Mouse (Mus musculus): Measurements from ENCODE around the gene Tsku. TPM values are rescaled to one million over a fixed set of nuclear protein-coding genes. Genes with fewer than 3 reads are reported as not detected.

Tsku gene
- polyA plus RNA-seq, 1 experiment from 2014 or later, result 11.3 TPM

DNA sequence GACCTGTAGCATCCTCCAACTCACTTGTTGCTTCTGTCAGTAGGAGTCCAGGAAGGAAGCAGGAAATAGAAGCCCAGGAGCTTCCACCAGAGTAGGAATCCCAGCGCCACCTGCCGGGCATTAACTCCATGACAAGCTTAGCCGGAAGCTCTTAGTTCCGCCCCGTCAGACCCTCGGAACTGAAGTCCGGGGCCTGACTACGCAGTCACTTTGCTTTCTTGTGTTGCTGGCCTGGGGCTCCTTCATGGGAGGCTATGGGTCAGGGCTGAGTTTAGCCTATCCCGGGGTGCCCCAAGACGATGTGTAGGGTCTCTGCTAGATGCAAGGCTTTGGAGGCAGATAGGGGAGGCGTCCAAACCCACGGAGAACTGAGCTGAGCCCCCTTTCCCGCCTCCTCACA is 19.7 kb downstream of the Tsku start:
- no peaks in the 10 kb centered on the region for H3K4me1 ChIP-seq (ENCODE audit: control insufficient read depth, insufficient read depth, low read length)
- H3K4me2 ChIP-seq (ENCODE audit: low read depth), result peak overlapping the region; percentile 39
- no peaks in the 10 kb centered on the region for H3K36me3 ChIP-seq (ENCODE audit: control insufficient read depth, insufficient read depth, low read length)
- no peaks in the 10 kb centered on the region for H3K27me3 ChIP-seq (ENCODE audit: control insufficient read depth, insufficient read depth, low read length)
- ATAC-seq (ENCODE audit: insufficient read depth, low FRiP score, low TSS enrichment), result peak; percentile 58
- H3K4me3 ChIP-seq (ENCODE audit: low read depth, low read length), result peak overlapping the region; percentile 7; the same call in 1 of the 2 replicates
- no peaks in the 10 kb centered on the region for H3K9me3 ChIP-seq (ENCODE audit: control insufficient read depth, low read length)
- peak overlapping the region; percentile 5; the same call in 1 of the 2 replicates for H3K9ac ChIP-seq (ENCODE audit: low read length)
- WGBS, result 3% methylated on average over 13 of the region's 13 CpGs
- no peak overlapping the region for H3K27ac ChIP-seq (ENCODE audit: low read depth, low read length)
- peak; percentile 91 for DNase-seq (ENCODE audit: low spot score)

DNA sequence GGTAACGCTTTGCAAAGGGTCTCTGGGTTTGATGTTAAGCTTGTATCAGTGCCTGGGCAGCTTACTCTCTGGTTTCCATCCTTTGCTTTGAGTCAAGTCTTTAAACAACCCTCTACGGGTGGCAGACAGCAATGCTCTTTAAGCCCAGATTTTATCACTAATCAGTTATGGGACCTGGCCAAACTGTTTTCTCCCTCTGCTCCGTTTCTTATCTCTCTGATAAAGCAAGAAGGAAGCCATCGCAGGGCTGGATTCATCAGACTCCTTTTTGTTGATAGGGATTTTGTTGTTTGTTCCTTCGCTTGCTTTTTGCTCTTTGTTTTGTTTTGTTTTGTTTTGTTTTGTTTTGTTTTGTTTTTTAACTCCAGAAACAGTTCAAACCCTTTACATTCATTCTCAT is 20.8 kb downstream of the Tsku start:
- Histone ChIP-seq H3K9ac (ENCODE audit: low read length) (no peak overlapping the region), H3K9me3 (ENCODE audit: control insufficient read depth, low read length) (no peaks in the 10 kb centered on the region), H3K36me3 (ENCODE audit: control insufficient read depth, insufficient read depth, low read length) (no peaks in the 10 kb centered on the region), H3K27me3 (ENCODE audit: control insufficient read depth, insufficient read depth, low read length) (no peaks in the 10 kb centered on the region), H3K27ac (ENCODE audit: low read depth, low read length) (no peak overlapping the region), H3K4me3 (ENCODE audit: low read depth, low read length) (no peak overlapping the region), H3K4me2 (ENCODE audit: low read depth) (no peak overlapping the region), H3K4me1 (ENCODE audit: control insufficient read depth, insufficient read depth, low read length) (no peaks in the 10 kb centered on the region)
- ATAC-seq (ENCODE audit: insufficient read depth, low FRiP score, low TSS enrichment) (no peak), DNase-seq (ENCODE audit: low spot score) (no peak)
- 84% methylated on average over 5 of the region's 5 CpGs for WGBS

DNA sequence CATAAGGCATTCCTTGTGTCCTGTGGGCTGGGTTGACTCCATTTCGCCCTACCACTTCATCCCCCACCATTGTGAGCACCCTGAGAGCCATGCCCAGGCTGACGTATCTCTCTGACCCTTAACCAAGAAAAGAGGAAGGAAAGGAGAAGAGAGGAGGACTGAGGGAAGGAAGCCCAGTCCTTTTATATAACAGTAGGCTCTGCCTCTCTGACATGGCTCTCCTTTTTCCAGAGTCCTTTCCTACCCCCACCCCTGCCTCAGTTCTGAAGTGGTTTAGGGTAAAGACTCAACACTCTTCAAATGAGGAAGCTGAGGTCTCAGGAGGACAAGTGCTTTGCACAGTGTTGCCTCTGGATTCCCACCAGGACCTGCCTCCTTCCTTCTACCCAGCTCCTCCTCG is 27.1 kb downstream of the Tsku start:
- Histone ChIP-seq H3K4me2 (ENCODE audit: low read depth) (no peak overlapping the region), H3K9me3 (ENCODE audit: control insufficient read depth, low read length) (no peaks in the 10 kb centered on the region), H3K9ac (ENCODE audit: low read length) (no peak overlapping the region), H3K27ac (ENCODE audit: low read depth, low read length) (no peak overlapping the region), H3K36me3 (ENCODE audit: control insufficient read depth, insufficient read depth, low read length) (no peaks in the 10 kb centered on the region), H3K4me1 (ENCODE audit: control insufficient read depth, insufficient read depth, low read length) (no peaks in the 10 kb centered on the region), H3K27me3 (ENCODE audit: control insufficient read depth, insufficient read depth, low read length) (no peaks in the 10 kb centered on the region), H3K4me3 (ENCODE audit: low read depth, low read length) (no peak overlapping the region)
- 79% methylated on average over 3 of the region's 3 CpGs for WGBS
- DNase-seq (ENCODE audit: low spot score) (no peak), ATAC-seq (ENCODE audit: insufficient read depth, low FRiP score, low TSS enrichment) (no peak)

DNA sequence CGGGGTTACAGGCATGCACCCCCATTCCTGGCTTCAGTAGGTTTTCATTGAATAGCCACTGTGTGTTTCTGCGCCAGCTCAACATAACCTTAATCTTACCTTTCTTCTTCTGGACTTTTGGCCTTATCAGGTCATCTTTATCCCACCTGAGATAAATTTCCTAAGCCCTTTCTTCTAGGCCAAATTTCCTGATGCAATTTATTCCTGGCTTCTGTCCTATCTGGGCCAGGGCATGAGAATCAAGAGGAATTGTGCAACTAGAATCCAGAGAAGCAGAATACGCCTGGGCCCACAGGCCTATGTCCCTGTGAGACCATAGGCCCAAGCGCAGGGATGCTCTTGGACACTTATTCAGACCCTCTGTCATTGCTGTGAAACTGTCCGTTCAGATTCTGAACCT is 27.6 kb downstream of the Tsku start:
- no peak for ATAC-seq (ENCODE audit: insufficient read depth, low FRiP score, low TSS enrichment)
- H3K4me1 ChIP-seq (ENCODE audit: control insufficient read depth, insufficient read depth, low read length), result no peaks in the 10 kb centered on the region
- H3K9me3 ChIP-seq (ENCODE audit: control insufficient read depth, low read length), result no peaks in the 10 kb centered on the region
- no peak overlapping the region for H3K27ac ChIP-seq (ENCODE audit: low read depth, low read length)
- H3K9ac ChIP-seq (ENCODE audit: low read length), result no peak overlapping the region
- no peak overlapping the region for H3K4me2 ChIP-seq (ENCODE audit: low read depth)
- no peaks in the 10 kb centered on the region for H3K36me3 ChIP-seq (ENCODE audit: control insufficient read depth, insufficient read depth, low read length)
- WGBS, result 91% methylated on average over 5 of the region's 5 CpGs
- no peaks in the 10 kb centered on the region for H3K27me3 ChIP-seq (ENCODE audit: control insufficient read depth, insufficient read depth, low read length)
- no peak for DNase-seq (ENCODE audit: low spot score)
- no peak overlapping the region for H3K4me3 ChIP-seq (ENCODE audit: low read depth, low read length)

DNA sequence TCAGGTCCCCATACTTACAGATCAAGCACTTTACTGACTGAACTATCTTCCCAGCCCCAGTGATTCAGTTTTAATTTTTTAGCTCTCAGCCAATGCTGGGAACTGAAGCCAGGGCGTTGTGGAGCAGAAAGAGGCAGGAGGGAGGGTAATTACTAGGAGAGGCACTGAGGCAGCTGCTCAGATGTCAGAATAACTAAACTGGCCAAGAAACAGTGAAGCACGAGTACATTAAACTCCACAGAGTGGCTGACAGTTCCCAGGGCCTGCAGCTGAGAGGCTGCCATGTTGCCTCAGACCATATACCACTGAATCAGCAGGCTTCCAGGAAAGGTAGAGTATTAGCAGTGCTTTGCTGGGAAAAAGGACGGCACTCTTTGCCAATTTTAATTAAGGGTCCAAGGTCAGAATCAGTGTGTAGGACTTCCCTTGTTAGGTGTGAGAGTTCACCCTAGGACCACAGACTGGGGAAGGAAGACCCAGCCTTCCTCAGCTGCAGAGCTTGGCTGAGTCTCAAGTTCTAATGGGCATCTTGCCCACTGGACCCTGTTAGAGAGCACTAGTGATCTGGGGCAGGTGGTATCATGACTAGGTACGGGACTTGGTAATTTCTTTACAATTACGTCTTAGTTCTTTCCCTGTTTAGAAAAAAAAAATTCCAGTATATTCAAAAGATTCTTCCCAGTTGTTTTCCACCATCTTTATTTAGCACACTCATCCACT is 28.3 kb downstream of the Tsku start:
- 76% methylated on average over 5 of the region's 5 CpGs for WGBS
- Histone ChIP-seq H3K27me3 (ENCODE audit: control insufficient read depth, insufficient read depth, low read length) (no peaks in the 10 kb centered on the region), H3K36me3 (ENCODE audit: control insufficient read depth, insufficient read depth, low read length) (no peaks in the 10 kb centered on the region), H3K9me3 (ENCODE audit: control insufficient read depth, low read length) (no peaks in the 10 kb centered on the region), H3K27ac (ENCODE audit: low read depth, low read length) (no peak overlapping the region), H3K9ac (ENCODE audit: low read length) (no peak overlapping the region), H3K4me2 (ENCODE audit: low read depth) (no peak overlapping the region), H3K4me1 (ENCODE audit: control insufficient read depth, insufficient read depth, low read length) (no peaks in the 10 kb centered on the region), H3K4me3 (ENCODE audit: low read depth, low read length) (no peak overlapping the region)
- ATAC-seq (ENCODE audit: insufficient read depth, low FRiP score, low TSS enrichment) (no peak), DNase-seq (ENCODE audit: low spot score) (no peak)

DNA sequence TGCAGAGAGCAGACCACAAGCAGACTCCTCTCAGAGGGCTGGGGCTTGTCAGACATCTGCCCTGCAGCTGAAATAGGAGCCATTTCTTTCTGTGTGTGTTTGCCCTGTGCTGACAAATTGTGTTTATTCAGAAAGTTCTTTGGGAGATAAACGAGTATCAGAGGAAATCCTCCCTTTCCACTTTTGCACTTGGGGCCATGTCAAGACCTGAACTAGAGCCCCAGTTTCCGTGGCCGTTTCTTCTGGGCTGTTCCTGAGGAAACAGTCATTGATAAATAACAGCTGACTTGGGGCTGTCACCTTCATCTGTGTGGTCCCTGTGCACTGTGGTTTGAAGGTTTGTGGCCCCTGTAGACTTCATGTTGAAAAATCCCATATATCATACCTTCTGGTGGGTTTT is 29.2 kb downstream of the Tsku start:
- H3K36me3 ChIP-seq (ENCODE audit: control insufficient read depth, insufficient read depth, low read length), result no peaks in the 10 kb centered on the region
- no peaks in the 10 kb centered on the region for H3K9me3 ChIP-seq (ENCODE audit: control insufficient read depth, low read length)
- ATAC-seq (ENCODE audit: insufficient read depth, low FRiP score, low TSS enrichment) (no peak), DNase-seq (ENCODE audit: low spot score) (no peak)
- no peaks in the 10 kb centered on the region for H3K4me1 ChIP-seq (ENCODE audit: control insufficient read depth, insufficient read depth, low read length)
- no peak overlapping the region for H3K4me3 ChIP-seq (ENCODE audit: low read depth, low read length)
- H3K27ac ChIP-seq (ENCODE audit: low read depth, low read length), result no peak overlapping the region
- H3K4me2 ChIP-seq (ENCODE audit: low read depth), result no peak overlapping the region
- no peak overlapping the region for H3K9ac ChIP-seq (ENCODE audit: low read length)
- 41% methylated on average over 3 of the region's 3 CpGs for WGBS
- no peaks in the 10 kb centered on the region for H3K27me3 ChIP-seq (ENCODE audit: control insufficient read depth, insufficient read depth, low read length)

DNA sequence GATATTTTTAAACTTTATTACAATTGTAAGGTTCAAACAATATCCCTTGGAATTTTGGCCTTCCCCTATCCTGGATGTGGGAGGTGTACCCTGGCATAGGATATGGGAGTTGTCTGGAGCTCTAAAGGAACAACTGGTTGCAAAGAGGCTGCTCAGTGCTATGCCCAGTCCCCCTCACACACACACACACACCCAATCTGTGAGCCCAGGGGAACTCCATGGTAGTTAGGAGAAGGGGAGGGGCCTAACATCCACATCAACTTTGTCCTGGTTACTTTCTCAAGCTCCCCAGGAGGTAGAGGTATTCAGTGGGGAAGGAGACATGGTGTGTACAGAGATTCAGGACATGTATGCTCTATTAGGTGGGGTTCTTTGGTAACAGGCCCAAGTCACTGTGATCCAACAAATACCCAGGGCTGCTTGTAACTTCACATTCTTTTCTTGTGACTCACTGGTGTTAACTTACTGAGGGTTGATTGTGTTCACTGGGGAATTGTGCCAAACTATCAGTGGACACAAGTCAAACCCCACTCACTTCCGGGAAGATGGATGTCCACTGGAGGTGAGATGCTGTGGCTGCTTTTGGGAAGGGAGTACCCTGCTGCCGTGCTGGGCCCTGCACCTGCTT is 30.6 kb downstream of the Tsku start:
- Histone ChIP-seq H3K9me3 (ENCODE audit: control insufficient read depth, low read length) (no peaks in the 10 kb centered on the region), H3K36me3 (ENCODE audit: control insufficient read depth, insufficient read depth, low read length) (no peaks in the 10 kb centered on the region), H3K27me3 (ENCODE audit: control insufficient read depth, insufficient read depth, low read length) (no peaks in the 10 kb centered on the region), H3K4me3 (ENCODE audit: low read depth, low read length) (no peak overlapping the region), H3K4me1 (ENCODE audit: control insufficient read depth, insufficient read depth, low read length) (no peaks in the 10 kb centered on the region), H3K27ac (ENCODE audit: low read depth, low read length) (no peak overlapping the region), H3K9ac (ENCODE audit: low read length) (no peak overlapping the region), H3K4me2 (ENCODE audit: low read depth) (no peak overlapping the region)
- DNase-seq (ENCODE audit: low spot score) (no peak), ATAC-seq (ENCODE audit: insufficient read depth, low FRiP score, low TSS enrichment) (no peak)
- WGBS, result 74% methylated on average over 2 of the region's 2 CpGs

DNA sequence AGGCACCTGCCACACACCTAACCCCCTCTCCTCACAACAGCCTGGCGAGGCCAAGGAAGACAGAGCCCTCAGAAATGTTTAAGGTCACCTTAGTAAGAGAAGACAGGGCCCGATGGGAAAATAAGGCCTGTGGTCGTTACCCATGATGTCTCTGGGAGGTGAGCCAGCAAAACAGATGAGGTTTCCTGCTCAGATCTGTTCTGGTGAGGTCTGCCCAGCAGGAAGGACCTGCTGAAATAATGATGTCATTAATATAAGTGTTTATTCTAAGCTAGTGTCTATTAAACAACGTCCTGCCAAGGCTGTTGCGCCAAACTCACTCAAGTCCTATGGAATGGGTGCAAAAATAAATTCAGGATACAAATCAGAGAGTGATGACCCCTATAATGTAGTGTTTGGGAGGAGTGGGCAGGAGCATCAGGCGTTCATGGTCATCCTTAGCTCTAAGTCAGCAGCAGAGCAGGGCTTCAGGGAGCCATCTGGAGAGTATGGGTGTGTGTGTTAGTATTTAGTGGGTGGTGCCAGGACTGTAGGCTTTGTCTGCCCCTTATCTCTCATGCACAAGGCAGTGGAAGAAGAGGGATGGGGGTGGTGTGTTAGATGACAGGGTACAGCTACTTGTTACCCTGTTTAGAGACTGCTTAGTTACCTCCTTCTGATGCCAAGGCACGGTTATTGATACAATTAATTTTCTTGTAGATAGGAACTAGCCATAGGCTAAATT is 31.3 kb downstream of the Tsku start:
- Histone ChIP-seq H3K9me3 (ENCODE audit: control insufficient read depth, low read length) (no peaks in the 10 kb centered on the region), H3K9ac (ENCODE audit: low read length) (no peak overlapping the region), H3K36me3 (ENCODE audit: control insufficient read depth, insufficient read depth, low read length) (no peaks in the 10 kb centered on the region), H3K4me3 (ENCODE audit: low read depth, low read length) (no peak overlapping the region), H3K4me2 (ENCODE audit: low read depth) (no peak overlapping the region), H3K27me3 (ENCODE audit: control insufficient read depth, insufficient read depth, low read length) (no peaks in the 10 kb centered on the region), H3K27ac (ENCODE audit: low read depth, low read length) (no peak overlapping the region), H3K4me1 (ENCODE audit: control insufficient read depth, insufficient read depth, low read length) (no peaks in the 10 kb centered on the region)
- DNase-seq (ENCODE audit: low spot score), result no peak
- no peak for ATAC-seq (ENCODE audit: insufficient read depth, low FRiP score, low TSS enrichment)
- WGBS, result 81% methylated on average over 7 of the region's 7 CpGs

DNA sequence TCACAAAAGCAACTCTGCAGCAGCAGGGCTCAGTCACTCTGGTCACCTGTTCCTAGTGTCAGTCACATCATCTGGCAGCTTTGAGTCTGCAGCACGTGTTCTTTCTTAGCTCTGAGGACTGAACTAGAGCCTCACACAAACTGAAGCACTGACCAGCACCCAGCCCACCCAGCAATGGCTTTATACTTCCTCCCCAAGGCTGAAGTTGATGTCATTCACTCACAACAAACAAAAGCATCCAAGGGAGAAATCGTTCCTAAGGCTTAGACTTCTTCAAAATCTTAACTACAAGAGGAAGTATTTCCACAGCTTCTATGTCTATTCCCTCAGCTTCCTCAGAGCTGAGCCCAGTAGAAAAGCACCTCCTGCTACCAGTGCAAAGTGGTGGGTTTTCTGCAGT is 32.8 kb downstream of the Tsku start:
- Histone ChIP-seq H3K27ac (ENCODE audit: low read depth, low read length) (no peak overlapping the region), H3K4me2 (ENCODE audit: low read depth) (no peak overlapping the region), H3K36me3 (ENCODE audit: control insufficient read depth, insufficient read depth, low read length) (no peaks in the 10 kb centered on the region), H3K9ac (ENCODE audit: low read length) (no peak overlapping the region), H3K9me3 (ENCODE audit: control insufficient read depth, low read length) (no peaks in the 10 kb centered on the region), H3K27me3 (ENCODE audit: control insufficient read depth, insufficient read depth, low read length) (no peaks in the 10 kb centered on the region), H3K4me3 (ENCODE audit: low read depth, low read length) (no peak overlapping the region), H3K4me1 (ENCODE audit: control insufficient read depth, insufficient read depth, low read length) (no peaks in the 10 kb centered on the region)
- ATAC-seq (ENCODE audit: insufficient read depth, low FRiP score, low TSS enrichment), result no peak
- DNase-seq (ENCODE audit: low spot score), result no peak
- WGBS, result 69% methylated on average over 2 of the region's 2 CpGs
